In the genomic region with DNA sequence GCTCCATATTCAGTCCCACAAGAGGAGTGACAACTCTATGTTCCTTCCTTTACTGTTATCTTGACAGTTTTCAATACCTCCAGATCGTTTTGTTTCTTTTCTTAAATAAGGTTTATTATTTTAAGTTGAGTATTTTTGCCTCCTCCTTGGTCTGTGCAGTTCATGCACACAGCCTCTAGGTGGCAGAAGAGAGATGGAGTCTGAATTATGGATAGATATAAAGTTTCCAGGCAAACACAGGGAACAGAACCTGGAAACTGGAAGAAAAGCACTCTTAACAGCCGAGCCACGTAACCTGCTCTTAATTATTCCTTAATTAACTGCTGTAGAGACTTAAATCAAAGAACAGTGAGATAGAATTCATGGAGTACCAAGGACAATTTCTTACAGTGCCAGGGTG, we compare ENCODE assay signal across 8 mouse cellular contexts.
A peak's percentile ranks its signal among the peaks of the same experiment; 100 is the strongest.
DNase-seq lines count a peak whose midpoint lies in the region; ATAC-seq lines count a peak whose summit lies in the region.
"Not testable (repeated sequence)": the region's sequence is repeated elsewhere in the genome, so short reads cannot be mapped to it uniquely, and the experiment has no call there.

No protein-coding gene starts in this region.

- H3K27me3 ChIP-seq in intestine, embryonic 14.5 days (replicated peaks; ENCODE audit: control insufficient read depth, insufficient read depth, low read length): not testable (repeated sequence)

- H3K4me3 ChIP-seq in intestine, embryonic 14.5 days (ENCODE audit: low read depth, low read length): not testable (repeated sequence)

- not testable (repeated sequence) for H3K4me1 ChIP-seq in intestine, embryonic 14.5 days (replicated peaks; ENCODE audit: control insufficient read depth, insufficient read depth, low read length)

- not testable (repeated sequence) for H3K9me3 ChIP-seq in intestine, embryonic 14.5 days (ENCODE audit: control insufficient read depth, low read length)

- H3K4me2 ChIP-seq in intestine, embryonic 14.5 days (ENCODE audit: low read length): not testable (repeated sequence)

- ATAC-seq in intestine, embryonic 14.5 days (replicated peaks; ENCODE audit: low FRiP score, low TSS enrichment, low read depth): not testable (repeated sequence)

- not testable (repeated sequence) for H3K9ac ChIP-seq in intestine, embryonic 14.5 days (ENCODE audit: low read length)

- H3K27ac ChIP-seq in intestine, embryonic 14.5 days (ENCODE audit: low read depth): not testable (repeated sequence)

- WGBS in intestine, embryonic 14.5 days: 20% methylated on average over 3 of the region's 3 CpGs

- DNase-seq in A20 (ENCODE audit: low read depth, low spot score): peak; percentile 16
- peak; percentile 5 for DNase-seq in adrenal gland, adult 8-10 months
- peak; percentile 55 to 62 for DNase-seq in cerebellum, postnatal 14 days
- DNase-seq in gastrocnemius, adult 18-20 months (ENCODE audit: low spot score): peak; percentile 15
- peak; percentile 65 for DNase-seq in intestine, embryonic 14.5 days (ENCODE audit: low spot score)
- peak; percentile 36 to 43 for DNase-seq in layer of hippocampus, postnatal 10 days (ENCODE audit: low spot score in 2 of 2)
- DNase-seq in lung, postnatal 10 days: peak; percentile 29
- DNase-seq in retina, postnatal 1 day: peak; percentile 63

- not testable (repeated sequence) for H3K36me3 ChIP-seq in intestine, embryonic 14.5 days (ENCODE audit: control insufficient read depth, insufficient read depth, low read length)

Comparison
In these comparisons a context has a peak if more than half of its experiments do, and no peak if none do; other contexts are left out.
1. DNase-seq: peak in every context shown above with its lines; median percentile 65 in intestine, embryonic 14.5 days; 63 in retina, postnatal 1 day; 58 in cerebellum, postnatal 14 days; 40 in layer of hippocampus, postnatal 10 days; 29 in lung, postnatal 10 days; 16 in A20; 15 in gastrocnemius, adult 18-20 months; 5 in adrenal gland, adult 8-10 months.